Mouse (Mus musculus) spleen, adult 2 months (tissue): ENCODE data around the gene Ino80e. TPM values are rescaled to one million over a fixed set of nuclear protein-coding genes. Genes with fewer than 3 reads are reported as not detected.
"Not testable (repeated sequence)": the region's sequence is repeated elsewhere in the genome, so short reads cannot be mapped to it uniquely, and the experiment has no call there.

Source experiments
- DNase-seq, 2 experiments: peaks; one replicate each; pipeline versions ENCODE4 v3.0.0 to v3.0.0-alpha.2; 2012 to 2021; ENCODE audit warnings: low spot score in 2 of 2, low read depth in 1 of 2
- H3K27ac ChIP-seq: fragments of 200-500 bp; 2 replicates; pipeline ENCODE4 v1.5.1; 2012; ENCODE audit warnings: low read length, inconsistent platforms; ENCODE audit not compliant: insufficient read depth
- H3K27me3 ChIP-seq: fragments of 200-500 bp; 2 replicates; pipeline ENCODE4 v1.6.1; 2012; ENCODE audit warnings: mild to moderate bottlenecking, moderate library complexity, low read length, inconsistent platforms; ENCODE audit not compliant: control insufficient read depth, insufficient read depth
- H3K36me3 ChIP-seq: fragments of 200-500 bp; 2 replicates; pipeline ENCODE4 v1.6.1; 2012; ENCODE audit warnings: mild to moderate bottlenecking, low read length, inconsistent platforms; ENCODE audit not compliant: control insufficient read depth, insufficient read depth
- H3K4me1 ChIP-seq: fragments of 200-500 bp; 2 replicates; pipeline ENCODE4 v1.6.1; 2011; ENCODE audit warnings: inconsistent platforms; ENCODE audit not compliant: control insufficient read depth, insufficient read depth, insufficient read length
- H3K4me3 ChIP-seq: fragments of 200-500 bp; 2 replicates; pipeline ENCODE4 v1.5.1; 2011; ENCODE audit warnings: mild to moderate bottlenecking, inconsistent platforms; ENCODE audit not compliant: insufficient read depth, insufficient read length; ENCODE audit errors: extremely low read depth
- CTCF ChIP-seq: fragments of 200-500 bp; IDR thresholded peaks from 2 replicates; pipeline ENCODE4 v1.5.1; 2011; ENCODE audit warnings: mild to moderate bottlenecking, inconsistent platforms; ENCODE audit not compliant: insufficient read depth, insufficient read length, insufficient replicate concordance; ENCODE audit errors: extremely low read depth
- POLR2A ChIP-seq: fragments of 200-500 bp; IDR thresholded peaks from 2 replicates; pipeline ENCODE4 v1.6.1; 2011; ENCODE audit warnings: low read depth, low read length, inconsistent platforms
- WGBS: fragments of 180-500 bp; shearing (Covaris S2); methylation state at CpG from one replicate; pipeline ENCODE4 v1.1.7; 2018; 5-methylcytosine and 5-hydroxymethylcytosine counted together
- polyA plus RNA-seq: library from polyadenylated mRNA; depleted of rRNA; stranded (reverse); fragments of >200 nt; gene quantifications from 2 replicates; pipeline ENCODE4 v1.2.3, GENCODE M21; 2012; rRNA removed

Gene Ino80e
- 40.1 and 56.0 TPM in 2 replicates for polyA plus RNA-seq

- peak; percentile 71 to 84 for DNase-seq
- H3K4me1 ChIP-seq: no peaks in the 10 kb centered on the region; the same call in 1 of the 2 replicates
- H3K27ac ChIP-seq: peak within 1 kb of the TSS; percentile 71
- peak within 1 kb of the TSS; percentile 76 for H3K4me3 ChIP-seq
- no peaks in the 10 kb centered on the region for H3K27me3 ChIP-seq
- TF ChIP-seq POLR2A (no peak), CTCF (no peak)
- H3K36me3 ChIP-seq: peaks cover 18% of the 10 kb centered on the region
- WGBS: under 1% methylated on average over 41 of the region's 41 CpGs
Measured at GRCm38 (mm10) chr7:126862147-126862784, at the start of gene Ino80e. Gene Ino80e (minus strand): TSS chr7:126862377.

DNA sequence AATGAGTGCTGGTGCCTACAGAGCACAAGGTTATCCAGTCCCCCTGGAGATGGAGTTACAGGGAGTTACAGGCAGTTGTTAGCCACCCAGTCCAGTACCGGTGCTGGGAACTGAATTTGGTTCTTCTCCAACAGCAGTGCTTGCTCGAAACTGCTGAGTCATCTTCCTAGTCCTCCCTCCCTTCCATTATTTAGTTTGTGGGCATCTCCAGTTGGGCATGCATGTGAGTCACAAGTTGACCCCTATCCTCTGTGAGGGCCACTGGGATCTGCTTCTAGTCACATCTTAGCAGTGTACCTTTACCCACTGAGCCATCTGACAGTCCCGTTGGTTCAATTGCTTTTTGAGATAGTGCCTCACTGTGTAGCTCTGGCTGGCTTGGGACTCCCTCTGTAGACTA lies 43.4 kb upstream of the Ino80e start:
- no peaks in the 10 kb centered on the region for H3K27me3 ChIP-seq
- TF ChIP-seq CTCF: no peak
- no peak for TF ChIP-seq POLR2A
- no peak overlapping the region for H3K4me3 ChIP-seq
- H3K36me3 ChIP-seq: no peaks in the 10 kb centered on the region
- H3K4me1 ChIP-seq: no peaks in the 10 kb centered on the region
- no peak overlapping the region for H3K27ac ChIP-seq
- WGBS: 59% methylated on average over 3 of the region's 3 CpGs
- no peak for DNase-seq

DNA sequence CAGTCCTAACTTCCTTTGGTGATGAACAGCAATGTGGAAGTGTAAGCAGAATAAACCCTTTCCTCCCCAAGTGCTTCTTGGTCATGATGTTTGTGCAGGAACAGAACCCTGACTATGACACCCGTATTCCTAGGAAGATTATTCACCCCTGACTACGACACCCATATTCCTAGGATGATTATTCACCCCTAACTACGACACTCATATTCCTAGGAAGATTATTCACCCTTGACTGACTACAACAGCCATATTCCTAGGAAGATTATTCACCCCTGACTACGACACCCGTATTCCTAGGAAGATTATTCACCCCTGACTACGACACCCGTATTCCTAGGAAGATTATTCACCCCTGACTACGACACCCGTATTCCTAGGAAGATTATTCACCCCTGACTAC lies 37.6 kb upstream of the Ino80e start:
- not testable (repeated sequence) for H3K27ac ChIP-seq, H3K4me3 ChIP-seq, H3K4me1 ChIP-seq, DNase-seq, H3K27me3 ChIP-seq, H3K36me3 ChIP-seq
- WGBS: 96% methylated on average over 8 of the region's 9 CpGs

GRCm38 (mm10) chr7:126898102-126898990 lies 36.2 kb upstream of the Ino80e start:
- Histone ChIP-seq H3K4me1 (peaks cover 8% of the 10 kb centered on the region), H3K27ac (peak overlapping the region; percentile 81), H3K27me3 (no peaks in the 10 kb centered on the region), H3K4me3 (peak overlapping the region; percentile 87), H3K36me3 (0 out of 2 replicates have a peak, but pooled peaks cover 1% of the 10 kb centered on the region)
- 14% methylated on average over 37 of the region's 37 CpGs for WGBS
- TF ChIP-seq POLR2A: peak; percentile 73; the same call in 1 of the 2 replicates
- no peak for TF ChIP-seq CTCF
- DNase-seq: peak; percentile 70 to 95

DNA sequence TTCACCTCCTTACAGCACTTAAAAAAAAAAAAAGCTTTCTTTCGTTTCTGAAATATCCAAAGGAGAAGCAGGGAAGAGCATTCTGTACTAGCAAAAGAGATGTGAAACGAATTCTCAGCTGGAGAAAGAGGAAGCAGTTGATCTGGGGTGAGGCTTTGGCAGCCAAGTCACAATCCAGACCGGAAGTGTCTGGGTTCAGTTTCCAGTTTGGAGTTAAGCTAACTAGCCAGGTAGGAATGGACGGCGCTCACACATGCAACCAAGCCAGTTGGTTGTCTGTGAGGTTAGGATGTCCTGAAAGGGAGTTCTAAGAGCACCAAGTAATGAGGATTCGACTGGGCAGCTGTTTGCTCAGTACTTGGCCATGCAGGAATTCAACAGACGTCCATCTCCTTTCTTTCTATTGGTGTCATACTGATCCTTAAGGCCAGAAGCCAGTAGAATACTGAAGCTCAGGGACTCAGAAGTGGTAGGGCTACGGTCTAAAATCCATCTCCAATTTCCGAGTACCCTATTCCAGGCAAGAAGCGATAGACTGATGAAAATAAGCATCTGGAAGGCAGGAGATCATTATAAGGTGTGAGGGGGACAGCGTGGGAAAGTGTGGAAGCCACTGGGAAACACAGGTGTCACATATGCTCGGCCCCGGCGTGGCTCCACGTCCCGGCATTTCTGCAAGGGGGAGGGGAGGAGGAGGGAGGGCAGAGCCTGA lies 35.4 kb upstream of the Ino80e start:
- Histone ChIP-seq H3K36me3 (0 out of 2 replicates have a peak, but pooled peaks cover 1% of the 10 kb centered on the region), H3K4me3 (peak overlapping the region; percentile 87), H3K4me1 (peaks cover 8% of the 10 kb centered on the region), H3K27me3 (no peaks in the 10 kb centered on the region), H3K27ac (peak overlapping the region; percentile 81)
- DNase-seq: peak; percentile 22 to 26
- TF ChIP-seq CTCF (no peak), POLR2A (no peak)
- WGBS: 1% methylated on average over 16 of the region's 16 CpGs

GRCm38 (mm10) chr7:126896912-126897311 lies 34.7 kb upstream of the Ino80e start:
- WGBS: 68% methylated on average over 5 of the region's 5 CpGs
- Histone ChIP-seq H3K27me3 (no peaks in the 10 kb centered on the region), H3K27ac (peak overlapping the region; percentile 81), H3K36me3 (0 out of 2 replicates have a peak, but pooled peaks cover 1% of the 10 kb centered on the region), H3K4me1 (peaks cover 8% of the 10 kb centered on the region), H3K4me3 (no peak overlapping the region)
- no peak for TF ChIP-seq POLR2A
- TF ChIP-seq CTCF: no peak
- no peak for DNase-seq
